Mouse (Mus musculus) heart, adult 2 months (tissue): Measurements from ENCODE around the gene Tsen15. TPM values are rescaled to one million over a fixed set of nuclear protein-coding genes. Genes with fewer than 3 reads are reported as not detected.

Source experiments
- DNase-seq, 2 experiments: peaks; one replicate each; pipeline ENCODE4 v3.0.0; 2021
- H3K27ac ChIP-seq: fragments of 200-600 bp; 2 replicates; pipeline ENCODE4 v1.8.1; 2022
- H3K27me3 ChIP-seq: fragments of 200-500 bp; 2 replicates; pipeline ENCODE4 v1.6.1; 2012; ENCODE audit warnings: mild to moderate bottlenecking, low read length, inconsistent platforms, mixed read lengths; ENCODE audit not compliant: control insufficient read depth, insufficient read depth
- H3K36me3 ChIP-seq: fragments of 200-500 bp; 2 replicates; pipeline ENCODE4 v1.6.1; 2012; ENCODE audit warnings: low read length, inconsistent platforms; ENCODE audit not compliant: control insufficient read depth, insufficient read depth
- H3K4me1 ChIP-seq: fragments of 200-500 bp; 2 replicates; pipeline ENCODE4 v1.6.1; 2011; ENCODE audit warnings: low read length; ENCODE audit not compliant: control insufficient read depth, insufficient read depth
- H3K4me3 ChIP-seq: fragments of 200-600 bp; 2 replicates; pipeline ENCODE4 v1.8.1; 2022
- H3K79me2 ChIP-seq: fragments of 200-500 bp; replicated peaks from 2 replicates; pipeline ENCODE4 v1.6.1; 2012; ENCODE audit warnings: mild to moderate bottlenecking, inconsistent platforms, low read length, moderate library complexity, mixed read lengths; ENCODE audit not compliant: control insufficient read depth, insufficient read depth
- H3K9ac ChIP-seq: fragments of 200-500 bp; 2 replicates; pipeline ENCODE4 v1.6.1; 2012; ENCODE audit warnings: low read depth, mild to moderate bottlenecking, control low read depth, inconsistent platforms, low read length, mixed read lengths
- CTCF ChIP-seq: fragments of 200-600 bp; IDR thresholded peaks from 2 replicates; pipeline ENCODE4 v1.8.1; 2022; ENCODE audit warnings: antibody characterized with exemption, mild to moderate bottlenecking, moderate library complexity
- EP300 ChIP-seq: fragments of 200-500 bp; IDR thresholded peaks from 2 replicates; pipeline ENCODE4 v1.6.1; 2011; ENCODE audit warnings: low read depth, low read length, control low read depth; ENCODE audit not compliant: insufficient read depth
- POLR2A ChIP-seq: fragments of 200-500 bp; IDR thresholded peaks from 2 replicates; pipeline ENCODE4 v1.6.1; 2011; ENCODE audit warnings: mild to moderate bottlenecking, low read depth, low read length, control low read depth; ENCODE audit not compliant: insufficient read depth
- WGBS: fragments of 180-500 bp; shearing (Covaris S2); methylation state at CpG from one replicate; pipeline ENCODE4 v1.1.7; 2018; 5-methylcytosine and 5-hydroxymethylcytosine counted together
- intact Hi-C: fragments of 180-260 bp; cut with DNase I; formaldehyde crosslinking; loops from one replicate; pipeline ENCODE4 v1.15.1; 2025
- polyA plus RNA-seq: library from polyadenylated mRNA; depleted of rRNA; stranded (reverse); fragments of >200 nt; gene quantifications from 2 replicates; pipeline ENCODE4 v1.2.3, GENCODE M21; 2012; rRNA removed
- total RNA-seq, 2 experiments: library from RNA; stranded (reverse); gene quantifications; 2 replicates each; pipeline ENCODE4 v1.2.3; 2021

Tsen15 gene
- total and polyA plus RNA-seq, 3 experiments: 14.4 to 21.0 (median 19.3) TPM

GRCm38 (mm10) chr1:152378311-152378710, 8.2 kb downstream of the Tsen15 start:
- Histone ChIP-seq H3K4me3 (no peak overlapping the region), H3K4me1 (no peaks in the 10 kb centered on the region), H3K79me2 (no peaks in the 10 kb centered on the region), H3K27ac (no peak overlapping the region), H3K9ac (no peak overlapping the region), H3K27me3 (no peaks in the 10 kb centered on the region), H3K36me3 (no peaks in the 10 kb centered on the region)
- intact Hi-C loops: no loop called here
- no peak for DNase-seq
- no peak for TF ChIP-seq EP300
- TF ChIP-seq POLR2A: no peak
- no peak for TF ChIP-seq CTCF
- WGBS: 87% methylated on average over 5 of the region's 5 CpGs

GRCm38 (mm10) chr1:152369139-152369538, 17.3 kb downstream of the Tsen15 start:
- intact Hi-C loops: loop anchor here (1.0 to 5.0 kb wide), 2 partner anchors 77 to 549 kb away; no protein-coding TSS in a partner anchor
- DNase-seq: peak; percentile 53 to 57
- Histone ChIP-seq H3K36me3 (peaks cover 3% of the 10 kb centered on the region), H3K4me3 (no peak overlapping the region), H3K27ac (no peak overlapping the region), H3K79me2 (no peaks in the 10 kb centered on the region), H3K4me1 (peaks cover 2% of the 10 kb centered on the region; the same call in 1 of the 2 replicates), H3K27me3 (no peaks in the 10 kb centered on the region), H3K9ac (no peak overlapping the region)
- WGBS: 10% methylated on average over 4 of the region's 4 CpGs
- TF ChIP-seq EP300 (peak; percentile 90), POLR2A (no peak), CTCF (peak; percentile 92)

- no peak for DNase-seq
- Histone ChIP-seq H3K9ac (peak overlapping the region; percentile 28; the same call in 1 of the 2 replicates), H3K4me1 (peaks cover 2% of the 10 kb centered on the region; the same call in 1 of the 2 replicates), H3K4me3 (no peak overlapping the region), H3K27ac (no peak overlapping the region), H3K36me3 (peaks cover 3% of the 10 kb centered on the region), H3K27me3 (no peaks in the 10 kb centered on the region), H3K79me2 (no peaks in the 10 kb centered on the region)
- intact Hi-C loops: loop anchor here (1.0 to 5.0 kb wide), 2 partner anchors 76 to 548 kb away; no protein-coding TSS in a partner anchor
- 35% methylated on average over 13 of the region's 13 CpGs for WGBS
- TF ChIP-seq EP300 (no peak), CTCF (no peak), POLR2A (no peak)
These were observed 18.0 kb downstream of the Tsen15 start for GRCm38 (mm10) chr1:152368311-152369088.

GRCm38 (mm10) chr1:152356721-152357120, 29.8 kb downstream of the Tsen15 start:
- Histone ChIP-seq H3K4me1 (no peaks in the 10 kb centered on the region; the same call in 1 of the 2 replicates), H3K27me3 (no peaks in the 10 kb centered on the region), H3K4me3 (no peak overlapping the region), H3K79me2 (no peaks in the 10 kb centered on the region), H3K9ac (no peak overlapping the region), H3K36me3 (no peaks in the 10 kb centered on the region), H3K27ac (no peak overlapping the region)
- intact Hi-C loops: no loop called here
- 61% methylated on average over 4 of the region's 4 CpGs for whole genome bisulfite sequencing
- no peak for TF ChIP-seq EP300
- peak; percentile 24 to 27 for DNase-seq

- no peaks in the 10 kb centered on the region for H3K79me2 ChIP-seq
- intact Hi-C loops: no loop called here
- H3K36me3 ChIP-seq: no peaks in the 10 kb centered on the region
- H3K27me3 ChIP-seq: no peaks in the 10 kb centered on the region; the same call in 1 of the 2 replicates
- H3K4me1 ChIP-seq: no peaks in the 10 kb centered on the region
- DNase-seq: peak in 1 of 2 experiments; percentile 27
- no peak overlapping the region for H3K27ac ChIP-seq
- TF ChIP-seq EP300 (0 out of 2 replicates have a peak, but pooled peaks have one; percentile 7), POLR2A (no peak)
- no peak overlapping the region for H3K9ac ChIP-seq
- H3K4me3 ChIP-seq: no peak overlapping the region
These were observed 38.5 kb downstream of the Tsen15 start for GRCm38 (mm10) chr1:152347946-152348345.

GRCm38 (mm10) chr1:152324024-152324423, 62.5 kb downstream of the Tsen15 start:
- no peak overlapping the region for H3K27ac ChIP-seq
- H3K4me3 ChIP-seq: no peak overlapping the region
- no peaks in the 10 kb centered on the region for H3K79me2 ChIP-seq
- no peak for DNase-seq
- H3K36me3 ChIP-seq: no peaks in the 10 kb centered on the region
- H3K27me3 ChIP-seq: no peaks in the 10 kb centered on the region
- H3K9ac ChIP-seq: no peak overlapping the region
- intact Hi-C loops: no loop called here
- TF ChIP-seq CTCF: no peak
- TF ChIP-seq EP300: no peak
- TF ChIP-seq POLR2A: no peak
- no peaks in the 10 kb centered on the region for H3K4me1 ChIP-seq
- 88% methylated on average over 6 of the region's 6 CpGs for WGBS

Other genes starting within 250 kb of the Tsen15 start
- gene Colgalt2, start 13.1 kb upstream of the Tsen15 start, total RNA-seq: 1 to 10 TPM; 3.3 to 4.1 TPM
- 5.3 and 7.0 TPM in 2 replicates for gene Colgalt2, start 13.1 kb upstream of the Tsen15 start, polyA plus RNA-seq